Mouse (Mus musculus): ENCODE results near the gene Nasp.
"Not testable (repeated sequence)": the region's sequence is repeated elsewhere in the genome, so short reads cannot be mapped to it uniquely, and the experiment has no call there.

Gene Nasp

GRCm38 (mm10) chr4:116627722-116628662 is at the start of gene Nasp:
Nasp (minus strand) TSS chr4:116627941.
- DNase-seq (ENCODE audit: low spot score in 2 of 2): peak; percentile 67 to 72

- DNase-seq (ENCODE audit: low spot score in 2 of 2): no peak
These were observed 48.3 kb upstream of the Nasp start for GRCm38 (mm10) chr4:116676027-116676426.

- not testable (repeated sequence) for DNase-seq (ENCODE audit: low spot score in 2 of 2)
These were observed 47.0 kb upstream of the Nasp start for GRCm38 (mm10) chr4:116674761-116675160.

DNA sequence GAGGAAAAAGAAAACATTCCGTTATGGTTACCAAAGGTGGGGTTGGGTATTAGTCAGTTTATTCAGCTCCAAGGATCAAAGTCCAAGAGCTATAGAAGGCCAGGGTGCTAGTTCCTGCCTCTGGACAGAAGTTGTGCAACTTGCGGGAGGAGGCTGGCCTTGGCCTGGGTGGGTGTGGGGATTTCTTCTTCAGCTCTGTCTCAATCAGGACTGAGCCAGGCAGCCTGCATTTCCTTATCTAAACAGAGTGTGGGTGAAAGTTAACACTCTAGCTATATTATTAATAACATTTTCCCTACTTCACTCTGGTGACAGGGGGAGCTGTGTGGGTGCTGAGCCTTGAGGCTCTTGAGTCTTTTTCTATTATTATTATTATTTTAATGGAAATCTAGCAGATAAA is 45.0 kb upstream of the Nasp start:
- peak in 1 of 2 experiments; percentile 57 for DNase-seq (ENCODE audit: low spot score in 2 of 2)

DNA sequence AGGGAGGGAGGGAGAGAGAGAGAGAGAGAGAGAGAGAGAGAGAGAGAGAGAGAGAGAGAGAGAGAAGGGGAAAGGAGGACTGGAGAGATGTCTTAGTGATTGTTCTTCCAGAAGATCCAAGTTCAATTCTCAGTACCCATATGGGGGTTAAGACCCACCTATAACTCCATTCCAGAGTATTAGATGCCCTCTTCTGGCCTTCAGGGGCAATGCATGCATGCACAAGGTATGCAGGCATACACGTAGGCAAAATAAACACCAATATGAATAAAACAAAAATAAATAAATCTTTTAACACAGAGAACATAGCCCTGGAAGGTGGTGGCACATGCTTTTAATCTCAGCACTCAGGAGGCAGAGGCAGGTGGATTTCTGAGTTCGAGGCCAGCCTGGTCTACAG is 41.5 kb upstream of the Nasp start:
- DNase-seq (ENCODE audit: low spot score in 2 of 2): peak in 1 of 2 experiments; percentile 36

DNA sequence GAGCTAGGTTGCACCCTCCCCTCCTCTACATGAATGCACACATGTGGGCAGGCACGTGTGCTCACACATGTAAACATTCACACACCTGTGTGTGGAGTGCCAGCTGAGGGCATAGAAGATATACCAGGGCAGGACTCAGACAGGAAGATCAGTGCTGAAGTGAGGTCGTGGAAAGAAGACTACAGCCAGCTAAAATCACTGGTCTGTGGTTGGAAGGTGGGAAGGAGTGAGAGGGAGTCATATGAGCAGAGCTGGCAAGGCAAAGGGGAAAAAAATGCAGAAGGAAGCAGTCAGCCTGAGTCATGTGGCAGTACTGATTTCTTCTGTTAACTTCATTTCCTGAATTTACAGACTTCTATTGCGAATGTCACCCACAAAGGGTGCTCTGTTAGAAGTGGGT is 40.4 kb upstream of the Nasp start:
- DNase-seq (ENCODE audit: low spot score in 2 of 2): no peak

DNA sequence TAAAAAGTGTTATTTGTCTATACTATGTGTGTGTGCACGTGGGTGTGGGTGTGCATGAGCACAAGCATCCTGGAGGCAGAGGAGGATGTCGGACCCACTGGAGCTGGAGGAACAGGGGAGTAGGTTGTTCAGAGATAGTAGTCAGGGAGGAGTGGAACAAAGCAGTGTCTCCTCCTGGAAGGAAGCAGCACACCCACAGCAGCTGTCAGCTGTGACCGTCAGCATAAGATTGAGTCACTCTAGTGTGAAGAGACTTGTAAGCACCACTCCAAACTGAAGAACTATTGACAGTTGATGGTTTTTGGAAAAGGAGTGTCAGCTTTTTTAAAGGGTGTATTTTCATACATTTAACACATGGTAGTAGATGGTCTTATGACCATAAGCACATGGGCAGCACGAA is 38.9 kb upstream of the Nasp start:
- no peak for DNase-seq (ENCODE audit: low spot score in 2 of 2)

DNA sequence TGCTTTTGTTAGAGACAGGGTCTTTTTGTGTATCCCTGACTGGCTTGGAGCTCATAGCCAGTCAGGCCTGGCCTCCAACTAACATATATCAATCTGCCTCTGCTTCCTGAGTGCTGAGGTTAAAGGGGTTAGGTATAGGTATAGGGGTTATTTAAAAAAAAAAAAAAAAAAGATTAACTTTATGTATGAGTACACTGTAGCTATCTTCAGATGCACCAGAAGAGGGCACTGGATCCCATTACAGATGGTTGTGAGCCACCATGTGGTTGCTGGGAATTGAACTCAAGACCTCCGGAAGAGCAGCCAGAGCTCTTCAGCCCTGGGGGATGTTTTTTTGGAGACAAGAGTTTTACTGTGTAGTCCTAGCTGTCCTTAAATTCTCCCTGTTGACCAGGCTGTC is 34.3 kb upstream of the Nasp start:
- no peak for DNase-seq (ENCODE audit: low spot score in 2 of 2)

GRCm38 (mm10) chr4:116660829-116661228 is 33.1 kb upstream of the Nasp start:
- DNase-seq (ENCODE audit: low spot score in 2 of 2): no peak

DNA sequence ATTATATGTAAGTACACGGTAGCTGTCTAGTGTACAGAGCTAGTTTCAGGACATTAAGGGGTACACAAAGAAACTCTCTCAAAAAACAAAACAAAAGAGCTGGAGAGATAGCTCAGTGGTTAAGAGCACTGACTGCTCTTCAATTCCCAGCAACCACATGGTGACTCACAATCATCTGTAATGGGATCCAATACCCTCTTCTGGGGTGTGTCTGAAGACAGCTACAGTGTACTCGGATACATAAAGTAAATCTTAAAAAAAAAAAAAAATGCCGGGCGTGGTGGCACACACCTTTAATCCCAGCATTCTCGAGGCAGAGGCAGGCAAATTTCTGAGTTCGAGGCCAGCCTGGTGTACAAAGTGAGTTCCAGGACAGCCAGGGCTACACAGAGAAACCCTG is 32.2 kb upstream of the Nasp start:
- not testable (repeated sequence) for DNase-seq (ENCODE audit: low spot score in 2 of 2)

GRCm38 (mm10) chr4:116659474-116659873 is 31.7 kb upstream of the Nasp start:
- no peak for DNase-seq (ENCODE audit: low spot score in 2 of 2)

DNA sequence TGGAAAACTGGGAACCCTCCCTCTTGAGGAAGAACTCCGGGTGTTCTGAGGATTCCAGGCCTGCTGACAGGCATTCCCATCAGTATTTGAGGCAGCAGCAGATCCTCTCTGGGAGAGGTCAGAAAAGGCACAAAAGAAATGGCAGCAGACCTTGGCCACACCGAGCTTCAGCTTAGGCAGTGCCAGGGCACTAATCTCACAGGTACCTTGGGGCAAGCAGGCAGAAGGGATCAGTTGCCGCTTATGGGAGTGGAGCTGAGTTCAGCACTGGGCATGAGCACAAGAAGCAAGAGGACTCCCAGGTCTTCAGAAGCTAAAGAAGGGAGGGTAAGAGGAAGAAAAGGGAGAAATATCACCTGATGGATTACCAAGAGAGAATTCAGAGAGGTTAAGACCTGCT is 30.2 kb upstream of the Nasp start:
- no peak for DNase-seq (ENCODE audit: low spot score in 2 of 2)

GRCm38 (mm10) chr4:116655658-116656057 is 27.9 kb upstream of the Nasp start:
- DNase-seq (ENCODE audit: low spot score in 2 of 2): no peak

- no peak for DNase-seq (ENCODE audit: low spot score in 2 of 2)
These were observed 27.4 kb upstream of the Nasp start for GRCm38 (mm10) chr4:116655100-116655499.

GRCm38 (mm10) chr4:116653228-116653627 is 25.5 kb upstream of the Nasp start:
- DNase-seq (ENCODE audit: low spot score in 2 of 2): no peak

- no peak for DNase-seq (ENCODE audit: low spot score in 2 of 2)
These were observed 24.0 kb upstream of the Nasp start for GRCm38 (mm10) chr4:116651797-116652135.

DNA sequence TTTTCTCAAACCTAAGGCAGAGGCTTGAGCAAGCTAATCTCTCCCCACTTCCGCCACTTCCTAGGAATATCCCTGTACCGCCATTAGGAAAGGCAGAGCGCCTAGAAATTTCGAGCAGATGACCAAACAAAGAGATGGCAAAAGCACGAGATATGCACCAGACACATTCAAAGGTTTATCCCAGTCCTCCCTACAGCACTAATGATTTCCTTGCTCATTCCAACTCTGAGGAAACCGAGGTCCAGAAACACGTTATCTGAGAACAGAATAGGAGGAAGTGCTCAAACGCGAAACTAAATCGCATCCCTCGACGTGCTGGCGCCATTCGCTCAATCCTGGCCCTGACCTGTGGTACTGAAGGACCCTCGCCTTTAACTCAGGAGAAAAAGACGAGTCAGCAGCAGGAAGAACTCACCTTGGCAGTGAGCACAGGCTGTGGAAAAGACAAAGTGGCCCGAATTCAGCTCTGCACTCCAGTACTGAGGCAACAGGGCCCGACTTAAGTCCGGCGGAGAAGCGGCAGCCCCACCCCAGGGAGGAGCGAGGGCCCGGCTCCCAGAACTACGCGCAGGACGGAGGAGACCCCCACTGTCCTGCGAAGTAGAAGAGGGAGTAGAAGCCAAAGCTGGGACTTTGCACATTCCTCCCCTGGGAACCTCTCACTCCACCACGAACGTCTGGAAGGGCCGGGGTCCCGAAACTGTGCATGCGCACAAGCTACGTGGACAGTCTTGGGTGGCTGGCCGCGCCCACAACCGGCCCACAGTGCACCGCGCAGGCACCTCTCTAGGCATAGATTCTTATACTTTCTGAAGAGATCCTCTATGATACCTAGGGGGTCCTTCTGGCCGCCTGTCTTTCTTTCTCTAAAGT is 23.4 kb upstream of the Nasp start, which contains the start of gene Akr1a1:
Gene Akr1a1, minus strand, starts transcription at position 757 of the 873 bp plus-strand sequence.
- peak; percentile 81 to 88 for DNase-seq (ENCODE audit: low spot score in 2 of 2)

DNA sequence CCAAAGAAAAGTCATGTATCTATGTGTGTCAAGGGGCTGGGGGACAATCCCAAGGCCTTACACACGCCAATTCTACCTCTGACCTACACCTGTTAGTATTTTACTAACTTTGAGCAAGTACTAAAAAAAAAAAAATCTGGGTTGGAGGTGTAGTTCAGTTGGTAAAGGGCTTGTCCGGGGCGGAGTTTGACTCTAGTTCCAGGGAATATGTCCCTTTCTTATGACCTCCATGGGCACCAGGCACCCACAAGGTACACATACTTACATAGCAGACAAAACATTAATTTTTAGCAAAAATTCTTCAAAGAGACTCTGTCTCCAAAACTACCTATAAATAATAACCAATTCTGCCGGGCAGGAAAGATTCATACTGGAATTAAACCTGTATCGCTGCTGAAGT is 22.6 kb upstream of the Nasp start:
- no peak for DNase-seq (ENCODE audit: low spot score in 2 of 2)

DNA sequence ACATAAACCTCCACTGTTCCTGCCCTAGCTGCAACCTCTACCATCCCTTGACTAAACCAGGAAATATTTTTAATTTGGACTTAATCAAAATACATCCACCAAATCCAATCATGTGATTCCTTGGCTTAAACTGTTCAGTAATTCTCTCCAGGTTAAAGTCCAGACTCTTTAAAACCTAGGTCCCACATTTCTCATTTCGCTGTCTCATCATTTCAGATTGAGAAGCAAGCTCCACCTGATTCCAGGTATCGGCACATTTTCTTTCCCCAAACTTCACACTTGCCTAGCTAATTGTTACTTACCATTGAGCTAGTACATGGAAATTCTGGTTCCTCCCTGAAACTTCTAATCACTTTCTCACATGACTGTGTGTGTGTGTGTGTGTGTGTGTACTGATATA is 21.7 kb upstream of the Nasp start:
- DNase-seq (ENCODE audit: low spot score in 2 of 2): no peak

- DNase-seq (ENCODE audit: low spot score in 2 of 2): no peak
These were observed 17.9 kb upstream of the Nasp start for GRCm38 (mm10) chr4:116645624-116646023.

- peak in 1 of 2 experiments; percentile 52 for DNase-seq (ENCODE audit: low spot score in 2 of 2)
These were observed 16.6 kb upstream of the Nasp start for GRCm38 (mm10) chr4:116644326-116644725.

- DNase-seq (ENCODE audit: low spot score in 2 of 2): no peak
These were observed 14.3 kb upstream of the Nasp start for GRCm38 (mm10) chr4:116642071-116642470.

DNA sequence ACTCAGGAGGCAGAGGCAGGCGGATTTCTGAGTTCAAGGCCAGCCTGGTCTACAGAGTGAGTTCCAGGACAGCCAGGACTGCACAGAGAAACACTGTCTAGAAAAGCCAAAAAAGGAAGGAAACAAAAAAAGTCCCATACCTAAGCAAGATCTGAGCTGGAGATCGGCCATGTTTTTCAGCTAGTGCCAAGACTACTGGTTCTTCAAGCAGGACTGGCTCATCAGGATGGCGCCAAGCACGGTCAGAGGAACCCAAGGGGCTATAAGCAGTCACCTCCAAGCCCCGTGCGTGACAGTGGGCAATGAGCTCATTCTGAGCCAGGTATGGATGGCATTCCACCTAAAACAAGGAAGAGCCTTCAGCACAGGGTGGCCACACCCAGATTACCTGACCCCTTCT is 11.1 kb upstream of the Nasp start:
- no peak for DNase-seq (ENCODE audit: low spot score in 2 of 2)

All from spleen, postnatal 10 days (tissue).